Mouse (Mus musculus): Measurements from ENCODE around the gene Ctbp1.

Ctbp1 gene

GRCm38 (mm10) chr5:33244377-33244920, 30.3 kb downstream of the Ctbp1 start:
- no peak for DNase-seq (ENCODE audit: low spot score in 2 of 2)

- no peak for DNase-seq (ENCODE audit: low spot score in 2 of 2)
Measured at GRCm38 (mm10) chr5:33239934-33240333, 34.9 kb downstream of the Ctbp1 start.

GRCm38 (mm10) chr5:33239111-33239714, 35.6 kb downstream of the Ctbp1 start:
- DNase-seq (ENCODE audit: low spot score in 2 of 2): no peak

GRCm38 (mm10) chr5:33238256-33238645, 36.5 kb downstream of the Ctbp1 start:
- DNase-seq (ENCODE audit: low spot score in 2 of 2): no peak

GRCm38 (mm10) chr5:33237600-33238255, 37.1 kb downstream of the Ctbp1 start:
- DNase-seq (ENCODE audit: low spot score in 2 of 2): no peak

- no peak for DNase-seq (ENCODE audit: low spot score in 2 of 2)
Measured at GRCm38 (mm10) chr5:33234391-33235031, 40.3 kb downstream of the Ctbp1 start.

- no peak for DNase-seq (ENCODE audit: low spot score in 2 of 2)
Measured at GRCm38 (mm10) chr5:33232791-33233190, 42.0 kb downstream of the Ctbp1 start.

GRCm38 (mm10) chr5:33230285-33230684, 44.5 kb downstream of the Ctbp1 start:
- no peak for DNase-seq (ENCODE audit: low spot score in 2 of 2)

GRCm38 (mm10) chr5:33228428-33228827, 46.4 kb downstream of the Ctbp1 start:
- peak in 1 of 2 experiments; percentile 29 for DNase-seq (ENCODE audit: low spot score in 2 of 2)

- DNase-seq (ENCODE audit: low spot score in 2 of 2): no peak
Measured at GRCm38 (mm10) chr5:33225673-33226072, 49.1 kb downstream of the Ctbp1 start.

GRCm38 (mm10) chr5:33224491-33224890, 50.3 kb downstream of the Ctbp1 start:
- DNase-seq (ENCODE audit: low spot score in 2 of 2): no peak

GRCm38 (mm10) chr5:33222841-33223744, 51.7 kb downstream of the Ctbp1 start:
- no peak for DNase-seq (ENCODE audit: low spot score in 2 of 2)

GRCm38 (mm10) chr5:33222389-33222788, 52.4 kb downstream of the Ctbp1 start:
- no peak for DNase-seq (ENCODE audit: low spot score in 2 of 2)

- DNase-seq (ENCODE audit: low spot score in 2 of 2): no peak
Measured at GRCm38 (mm10) chr5:33220350-33221044, 54.3 kb downstream of the Ctbp1 start.

- no peak for DNase-seq (ENCODE audit: low spot score in 2 of 2)
Measured at GRCm38 (mm10) chr5:33219831-33220230, 55.0 kb downstream of the Ctbp1 start.

- DNase-seq (ENCODE audit: low spot score in 2 of 2): no peak
Measured at GRCm38 (mm10) chr5:33218746-33219449, 55.9 kb downstream of the Ctbp1 start.

- DNase-seq (ENCODE audit: low spot score in 2 of 2): no peak
Measured at GRCm38 (mm10) chr5:33218081-33218480, 56.7 kb downstream of the Ctbp1 start, which contains the start of gene Spon2. Spon2 (minus strand) TSS chr5:33218455.

GRCm38 (mm10) chr5:33217663-33218062, 57.1 kb downstream of the Ctbp1 start:
- DNase-seq (ENCODE audit: low spot score in 2 of 2): no peak

- no peak for DNase-seq (ENCODE audit: low spot score in 2 of 2)
Measured at GRCm38 (mm10) chr5:33214723-33215122, 60.1 kb downstream of the Ctbp1 start.

GRCm38 (mm10) chr5:33211254-33211653, 63.5 kb downstream of the Ctbp1 start:
- DNase-seq (ENCODE audit: low spot score in 2 of 2): no peak

Data from frontal cortex, postnatal 10 days (tissue).